Mouse (Mus musculus): ENCODE results near the gene Desi1. TPM values are rescaled to one million over a fixed set of nuclear protein-coding genes. Genes with fewer than 3 reads are reported as not detected.

The Desi1 gene
- polyA plus RNA-seq, 1 experiment from 2014 or later: 32.6 TPM

DNA sequence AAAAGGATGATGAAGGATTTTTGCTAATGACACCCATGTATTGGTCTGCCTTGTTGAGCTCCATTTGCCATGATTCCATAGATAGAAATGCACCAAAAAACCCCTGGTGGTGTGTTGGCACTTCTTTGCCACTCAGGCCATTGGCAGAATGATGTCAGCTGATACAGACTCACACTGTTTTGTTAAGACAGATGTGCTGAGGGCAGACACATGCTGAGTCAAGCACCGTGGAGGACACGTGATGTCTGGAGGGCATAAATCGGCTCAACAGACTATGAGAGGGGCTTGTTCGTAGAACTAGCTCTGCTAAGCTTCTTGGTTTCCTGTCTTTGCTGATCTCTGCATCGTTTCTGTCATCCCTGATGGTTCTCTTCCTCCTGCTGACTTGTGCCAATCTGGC is 18.9 kb upstream of the Desi1 start:
- no peak overlapping the region for H3K4me3 ChIP-seq (ENCODE audit: low read depth, low read length)
- no peaks in the 10 kb centered on the region for H3K36me3 ChIP-seq (ENCODE audit: control insufficient read depth, insufficient read depth, low read length)
- 70% methylated on average over 5 of the region's 5 CpGs for WGBS
- H3K4me2 ChIP-seq (replicated peaks; ENCODE audit: low read depth, low read length): no peak overlapping the region
- no peaks in the 10 kb centered on the region for H3K9me3 ChIP-seq (ENCODE audit: control insufficient read depth, low read length)
- no peak overlapping the region for H3K9ac ChIP-seq (ENCODE audit: low read depth, low read length)
- DNase-seq (ENCODE audit: low spot score) (no peak), ATAC-seq (ENCODE audit: low FRiP score) (no peak)
- no peak overlapping the region for H3K27ac ChIP-seq (ENCODE audit: low read depth, low read length)
- no peaks in the 10 kb centered on the region for H3K27me3 ChIP-seq (ENCODE audit: control insufficient read depth, insufficient read depth, low read length)
- no peaks in the 10 kb centered on the region for H3K4me1 ChIP-seq (replicated peaks; ENCODE audit: control insufficient read depth, insufficient read depth, low read length)

DNA sequence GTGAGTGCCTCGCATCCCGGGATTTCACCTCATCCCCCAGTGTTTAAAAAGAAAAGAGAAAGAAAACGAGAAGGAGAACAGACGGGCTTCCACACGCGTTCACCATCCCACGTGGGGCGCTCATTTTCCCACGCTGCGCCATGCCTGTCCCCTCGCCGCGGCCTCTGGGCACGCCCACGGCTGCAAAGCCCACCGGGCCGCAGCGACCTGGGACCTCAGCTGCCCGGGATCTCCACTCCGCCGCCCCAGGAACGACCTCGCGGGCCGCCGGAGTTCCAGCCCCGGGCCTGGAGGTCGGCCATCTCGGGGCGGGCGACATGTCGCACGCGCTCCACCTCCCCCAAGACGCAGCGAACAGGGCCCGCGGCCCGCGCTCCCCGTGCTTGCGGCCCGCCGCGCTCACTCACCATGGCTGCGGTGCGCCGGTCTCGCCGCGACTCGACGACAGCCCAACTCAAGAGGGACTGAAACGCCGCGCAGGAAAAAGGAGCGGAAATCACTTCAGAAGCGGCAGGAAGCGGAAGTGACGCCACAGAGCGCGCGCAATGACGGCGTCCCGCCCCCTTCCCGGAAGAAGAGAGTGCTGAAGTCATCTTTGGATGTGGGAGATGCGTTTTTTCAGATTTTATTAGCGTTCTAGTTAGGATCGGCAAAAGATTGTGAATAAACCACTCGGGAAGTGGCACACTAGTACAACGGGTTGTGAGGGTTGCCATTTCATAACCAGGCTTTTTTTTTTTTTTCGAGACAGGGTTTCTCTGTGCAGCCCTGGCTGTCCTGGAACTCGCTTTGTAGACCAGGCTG is 13.6 kb upstream of the Desi1 start, which contains the start of gene Snu13:
Snu13 (minus strand) TSS at position 519 of the 804 bp plus-strand sequence.
- Histone ChIP-seq H3K4me1 (replicated peaks; ENCODE audit: control insufficient read depth, insufficient read depth, low read length) (peaks cover 6% of the 10 kb centered on the region; the same call in 1 of the 2 replicates), H3K9me3 (ENCODE audit: control insufficient read depth, low read length) (no peaks in the 10 kb centered on the region), H3K27ac (ENCODE audit: low read depth, low read length) (peak within 1 kb of the TSS; percentile 34; the same call in 1 of the 2 replicates), H3K4me3 (ENCODE audit: low read depth, low read length) (peak within 1 kb of the TSS; percentile 84), H3K36me3 (ENCODE audit: control insufficient read depth, insufficient read depth, low read length) (0 out of 2 replicates have a peak, but pooled peaks cover 2% of the 10 kb centered on the region), H3K27me3 (ENCODE audit: control insufficient read depth, insufficient read depth, low read length) (no peaks in the 10 kb centered on the region), H3K9ac (ENCODE audit: low read depth, low read length) (peak within 1 kb of the TSS; percentile 83), H3K4me2 (replicated peaks; ENCODE audit: low read depth, low read length) (peak within 1 kb of the TSS; percentile 84)
- whole genome bisulfite sequencing: under 1% methylated on average over 70 of the region's 74 CpGs
- peak; percentile 95 for DNase-seq (ENCODE audit: low spot score)
- peak; percentile 82 for ATAC-seq (ENCODE audit: low FRiP score)

DNA sequence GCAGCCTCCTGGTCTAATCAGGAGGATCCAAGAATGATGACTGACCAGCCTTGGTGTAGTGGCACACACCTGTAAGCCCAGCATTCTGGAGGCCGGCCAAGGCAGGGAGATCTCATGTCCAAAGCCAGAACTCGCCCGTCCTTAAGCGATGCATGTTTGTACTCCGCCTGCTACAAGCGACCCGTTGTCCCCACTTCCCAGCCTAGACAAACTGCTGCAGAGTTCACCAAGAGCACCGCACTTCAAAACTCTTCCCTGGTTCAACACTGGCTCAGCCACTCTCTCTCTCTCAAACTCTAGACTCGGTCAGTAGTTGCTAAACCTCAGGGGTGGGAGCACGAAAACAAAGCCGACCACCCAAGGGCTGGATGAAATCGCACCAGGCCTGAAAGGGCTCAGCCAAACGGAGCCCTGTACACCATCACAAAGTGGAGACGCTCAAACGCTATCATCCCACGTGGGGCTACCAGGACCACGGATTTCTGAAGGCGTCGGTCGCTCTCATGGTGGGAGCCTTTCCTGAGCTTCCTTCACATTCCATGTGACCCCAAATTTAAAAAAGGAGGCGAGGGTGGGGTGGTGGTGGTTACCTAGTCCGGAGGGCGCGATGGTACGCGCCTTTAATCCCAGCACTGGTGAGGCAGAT is 12.7 kb upstream of the Desi1 start:
- H3K4me2 ChIP-seq (replicated peaks; ENCODE audit: low read depth, low read length): peak overlapping the region; percentile 84
- no peak overlapping the region for H3K27ac ChIP-seq (ENCODE audit: low read depth, low read length)
- peak overlapping the region; percentile 83 for H3K9ac ChIP-seq (ENCODE audit: low read depth, low read length)
- 0 out of 2 replicates have a peak, but pooled peaks cover 2% of the 10 kb centered on the region for H3K36me3 ChIP-seq (ENCODE audit: control insufficient read depth, insufficient read depth, low read length)
- H3K4me3 ChIP-seq (ENCODE audit: low read depth, low read length): peak overlapping the region; percentile 84
- H3K9me3 ChIP-seq (ENCODE audit: control insufficient read depth, low read length): no peaks in the 10 kb centered on the region
- DNase-seq (ENCODE audit: low spot score) (peak; percentile 30), ATAC-seq (ENCODE audit: low FRiP score) (no peak)
- peaks cover 6% of the 10 kb centered on the region; the same call in 1 of the 2 replicates for H3K4me1 ChIP-seq (replicated peaks; ENCODE audit: control insufficient read depth, insufficient read depth, low read length)
- no peaks in the 10 kb centered on the region for H3K27me3 ChIP-seq (ENCODE audit: control insufficient read depth, insufficient read depth, low read length)
- WGBS: 7% methylated on average over 26 of the region's 26 CpGs

GRCm38 (mm10) chr15:82044166-82044784 is 10.6 kb upstream of the Desi1 start:
- H3K27me3 ChIP-seq (ENCODE audit: control insufficient read depth, insufficient read depth, low read length): no peaks in the 10 kb centered on the region
- no peak overlapping the region for H3K4me3 ChIP-seq (ENCODE audit: low read depth, low read length)
- H3K27ac ChIP-seq (ENCODE audit: low read depth, low read length): no peak overlapping the region
- 0 out of 2 replicates have a peak, but pooled peaks cover 2% of the 10 kb centered on the region for H3K36me3 ChIP-seq (ENCODE audit: control insufficient read depth, insufficient read depth, low read length)
- H3K9me3 ChIP-seq (ENCODE audit: control insufficient read depth, low read length): no peaks in the 10 kb centered on the region
- ATAC-seq (ENCODE audit: low FRiP score): no peak
- no peak for DNase-seq (ENCODE audit: low spot score)
- H3K9ac ChIP-seq (ENCODE audit: low read depth, low read length): no peak overlapping the region
- H3K4me2 ChIP-seq (replicated peaks; ENCODE audit: low read depth, low read length): no peak overlapping the region
- peaks cover 6% of the 10 kb centered on the region; the same call in 1 of the 2 replicates for H3K4me1 ChIP-seq (replicated peaks; ENCODE audit: control insufficient read depth, insufficient read depth, low read length)
- WGBS: 98% methylated on average over 7 of the region's 7 CpGs

DNA sequence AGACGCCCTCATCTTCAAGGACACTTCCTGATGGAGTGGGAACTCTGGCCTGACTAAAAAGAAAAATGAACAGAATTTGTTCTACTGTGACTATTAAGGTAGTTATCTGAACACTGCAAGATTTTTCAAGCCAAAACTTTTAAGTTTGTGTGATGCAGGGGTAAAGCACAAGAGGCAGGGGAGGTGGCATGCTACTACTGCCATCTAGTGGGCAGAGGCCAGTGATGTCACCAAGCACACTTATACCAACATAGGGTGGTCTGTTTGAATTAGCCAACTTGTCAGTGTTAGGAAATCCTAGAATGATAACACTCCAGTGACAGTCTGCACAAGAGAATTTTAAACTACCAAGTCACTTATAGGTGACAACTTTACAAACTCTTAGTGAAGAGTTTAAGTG is 7.0 kb upstream of the Desi1 start:
- Histone ChIP-seq H3K9ac (ENCODE audit: low read depth, low read length) (no peak overlapping the region), H3K4me3 (ENCODE audit: low read depth, low read length) (no peak overlapping the region), H3K9me3 (ENCODE audit: control insufficient read depth, low read length) (no peaks in the 10 kb centered on the region), H3K4me2 (replicated peaks; ENCODE audit: low read depth, low read length) (no peak overlapping the region), H3K27ac (ENCODE audit: low read depth, low read length) (no peak overlapping the region), H3K4me1 (replicated peaks; ENCODE audit: control insufficient read depth, insufficient read depth, low read length) (no peaks in the 10 kb centered on the region), H3K36me3 (ENCODE audit: control insufficient read depth, insufficient read depth, low read length) (0 out of 2 replicates have a peak, but pooled peaks cover 2% of the 10 kb centered on the region), H3K27me3 (ENCODE audit: control insufficient read depth, insufficient read depth, low read length) (no peaks in the 10 kb centered on the region)
- DNase-seq (ENCODE audit: low spot score) (peak; percentile 72), ATAC-seq (ENCODE audit: low FRiP score) (no peak)
- WGBS: 100% methylated on average over 1 of the region's 1 CpGs

GRCm38 (mm10) chr15:82035904-82036689 is 2.4 kb upstream of the Desi1 start:
- ATAC-seq (ENCODE audit: low FRiP score) (no peak), DNase-seq (ENCODE audit: low spot score) (peak; percentile 39)
- Histone ChIP-seq H3K9me3 (ENCODE audit: control insufficient read depth, low read length) (no peaks in the 10 kb centered on the region), H3K36me3 (ENCODE audit: control insufficient read depth, insufficient read depth, low read length) (no peaks in the 10 kb centered on the region), H3K9ac (ENCODE audit: low read depth, low read length) (no peak overlapping the region), H3K27ac (ENCODE audit: low read depth, low read length) (no peak overlapping the region), H3K4me2 (replicated peaks; ENCODE audit: low read depth, low read length) (no peak overlapping the region), H3K27me3 (ENCODE audit: control insufficient read depth, insufficient read depth, low read length) (no peaks in the 10 kb centered on the region), H3K4me1 (replicated peaks; ENCODE audit: control insufficient read depth, insufficient read depth, low read length) (no peaks in the 10 kb centered on the region), H3K4me3 (ENCODE audit: low read depth, low read length) (no peak overlapping the region)
- WGBS: 81% methylated on average over 12 of the region's 12 CpGs

DNA sequence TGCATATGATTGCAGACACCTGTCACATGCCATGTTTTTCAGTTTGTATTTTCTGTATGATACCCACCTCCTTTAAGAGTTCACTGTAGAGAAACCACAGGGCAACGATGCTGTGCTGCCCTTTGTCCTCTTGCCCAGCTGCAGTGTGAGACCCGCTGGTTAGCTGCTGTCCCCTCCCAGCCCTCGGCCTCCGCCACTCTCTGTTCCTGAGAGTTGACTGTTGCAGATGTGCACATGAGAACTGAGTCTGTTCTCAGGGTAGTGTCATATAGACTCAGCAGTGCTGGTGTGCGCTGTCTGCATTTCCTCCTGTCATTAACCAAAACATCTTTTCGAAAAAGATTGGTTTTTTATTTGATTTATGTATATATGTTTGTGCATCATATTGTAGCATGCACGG is 1.3 kb downstream of the Desi1 start:
- Histone ChIP-seq H3K9ac (ENCODE audit: low read depth, low read length) (no peak overlapping the region), H3K9me3 (ENCODE audit: control insufficient read depth, low read length) (no peaks in the 10 kb centered on the region), H3K4me2 (replicated peaks; ENCODE audit: low read depth, low read length) (no peak overlapping the region), H3K27me3 (ENCODE audit: control insufficient read depth, insufficient read depth, low read length) (no peaks in the 10 kb centered on the region), H3K4me3 (ENCODE audit: low read depth, low read length) (no peak overlapping the region), H3K4me1 (replicated peaks; ENCODE audit: control insufficient read depth, insufficient read depth, low read length) (no peaks in the 10 kb centered on the region), H3K27ac (ENCODE audit: low read depth, low read length) (no peak overlapping the region), H3K36me3 (ENCODE audit: control insufficient read depth, insufficient read depth, low read length) (no peaks in the 10 kb centered on the region)
- ATAC-seq (ENCODE audit: low FRiP score) (no peak), DNase-seq (ENCODE audit: low spot score) (no peak)
- 90% methylated on average over 7 of the region's 7 CpGs for WGBS

- Histone ChIP-seq H3K9ac (ENCODE audit: low read depth, low read length) (no peak overlapping the region), H3K9me3 (ENCODE audit: control insufficient read depth, low read length) (no peaks in the 10 kb centered on the region), H3K27me3 (ENCODE audit: control insufficient read depth, insufficient read depth, low read length) (no peaks in the 10 kb centered on the region), H3K27ac (ENCODE audit: low read depth, low read length) (no peak overlapping the region), H3K4me3 (ENCODE audit: low read depth, low read length) (no peak overlapping the region), H3K4me2 (replicated peaks; ENCODE audit: low read depth, low read length) (no peak overlapping the region), H3K36me3 (ENCODE audit: control insufficient read depth, insufficient read depth, low read length) (peaks cover 8% of the 10 kb centered on the region; the same call in 1 of the 2 replicates), H3K4me1 (replicated peaks; ENCODE audit: control insufficient read depth, insufficient read depth, low read length) (no peaks in the 10 kb centered on the region)
- WGBS: 92% methylated on average over 7 of the region's 7 CpGs
- no peak for DNase-seq (ENCODE audit: low spot score)
- no peak for ATAC-seq (ENCODE audit: low FRiP score)
These were observed 5.9 kb downstream of the Desi1 start for GRCm38 (mm10) chr15:82027726-82028125.

All from hindbrain, embryonic 11.5 days (tissue).